In the genomic region with DNA sequence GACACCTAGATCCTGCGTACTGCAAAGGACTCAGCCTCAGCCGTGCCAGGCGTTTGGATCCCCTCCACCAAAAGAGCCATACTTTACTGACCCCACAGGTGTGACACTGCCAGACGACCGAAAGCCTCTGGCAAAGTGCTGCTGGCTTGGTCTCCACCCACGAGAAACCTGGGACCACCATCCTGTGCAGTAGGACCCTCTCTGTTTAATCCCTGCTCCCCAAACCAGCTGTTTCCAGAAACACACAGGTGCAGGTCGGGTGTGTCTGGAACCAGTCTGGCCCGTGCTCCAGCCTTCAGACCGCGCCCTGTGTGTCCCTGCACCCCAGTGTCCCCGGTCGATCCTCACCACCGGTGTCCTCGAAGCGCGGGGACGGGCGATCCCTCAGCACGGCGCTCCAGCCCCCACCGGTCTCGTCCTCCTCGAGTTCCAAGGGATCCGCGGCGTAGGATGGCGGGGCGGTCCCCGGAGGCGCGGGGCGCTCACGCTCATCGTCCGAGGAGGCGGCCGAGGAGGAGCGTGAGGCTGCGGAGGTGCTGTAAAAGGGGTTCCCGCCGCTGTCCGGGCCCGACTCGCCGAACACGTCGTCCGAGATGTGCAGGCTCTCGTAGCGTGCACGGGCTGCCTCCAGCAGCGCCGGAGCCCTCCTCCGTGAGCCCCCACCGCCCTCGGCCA, we compare ENCODE assay signal across 8 mouse cellular contexts. TPM values are rescaled to one million over a fixed set of nuclear protein-coding genes. Genes with fewer than 3 reads are reported as not detected.
DNase-seq lines count a peak whose midpoint lies in the region; ATAC-seq and TF ChIP-seq lines count a peak whose summit lies in the region.

No protein-coding gene starts in this region.

- no peak for DNase-seq in lung, postnatal 14 days
- peak; percentile 23 for DNase-seq in adrenal gland, postnatal 25 days
- no peak for DNase-seq in liver, postnatal 0 days
- no peak for DNase-seq in ovary, adult 18-20 months (ENCODE audit: low spot score)

- peaks cover 15% of the 10 kb centered on the region for H3K4me1 ChIP-seq in lung, embryonic 15.5 days
- peaks cover 12% of the 10 kb centered on the region for H3K4me1 ChIP-seq in erythroblast, embryonic 14.5 days (ENCODE audit: control insufficient read depth)
- peaks cover 4% of the 10 kb centered on the region for H3K4me1 ChIP-seq in intestine, embryonic 15.5 days (replicated peaks)
- peaks cover 7% of the 10 kb centered on the region; the same call in 1 of the 2 replicates for H3K4me1 ChIP-seq in liver, postnatal 0 days (ENCODE audit: insufficient read depth)
- H3K4me1 ChIP-seq in stomach, embryonic 16.5 days (ENCODE audit: control insufficient read depth, insufficient read depth, low read length) = peaks cover 4% of the 10 kb centered on the region; the same call in 1 of the 2 replicates

- H3K27ac ChIP-seq in lung, embryonic 15.5 days = no peak overlapping the region
- no peak overlapping the region for H3K27ac ChIP-seq in intestine, embryonic 15.5 days
- H3K27ac ChIP-seq in liver, postnatal 0 days (ENCODE audit: low read depth) = no peak overlapping the region
- no peak overlapping the region for H3K27ac ChIP-seq in stomach, embryonic 16.5 days (ENCODE audit: low read length)

- peaks cover 38% of the 10 kb centered on the region for H3K27me3 ChIP-seq in lung, embryonic 15.5 days
- H3K27me3 ChIP-seq in erythroblast, embryonic 14.5 days (ENCODE audit: control insufficient read depth) = peaks cover 48% of the 10 kb centered on the region
- H3K27me3 ChIP-seq in intestine, embryonic 15.5 days (replicated peaks) = peaks cover 14% of the 10 kb centered on the region; the same call in 1 of the 2 replicates
- peaks cover 32% of the 10 kb centered on the region for H3K27me3 ChIP-seq in liver, postnatal 0 days (ENCODE audit: insufficient read depth, low read length)
- H3K27me3 ChIP-seq in stomach, embryonic 16.5 days (ENCODE audit: control insufficient read depth, insufficient read depth, low read length) = 0 out of 2 replicates have a peak, but pooled peaks cover 7% of the 10 kb centered on the region

- H3K9ac ChIP-seq in lung, embryonic 15.5 days = peak overlapping the region; percentile 53
- H3K9ac ChIP-seq in intestine, embryonic 15.5 days = peak overlapping the region; percentile 59
- peak overlapping the region; percentile 18; the same call in 1 of the 2 replicates for H3K9ac ChIP-seq in liver, postnatal 0 days (replicated peaks)
- H3K9ac ChIP-seq in stomach, embryonic 16.5 days (ENCODE audit: low read length) = peak overlapping the region; percentile 79

- ATAC-seq in lung, embryonic 15.5 days (ENCODE audit: borderline replicate concordance, extremely low read depth, low FRiP score, low TSS enrichment) = peak; percentile 10; the same call in 1 of the 2 replicates
- peak; percentile 32 for ATAC-seq in intestine, embryonic 15.5 days
- peak; percentile 4 for ATAC-seq in liver, postnatal 0 days
- peak; percentile 12; the same call in 1 of the 2 replicates for ATAC-seq in stomach, embryonic 16.5 days (ENCODE audit: insufficient read depth, low FRiP score)

- no peak for TF ChIP-seq CTCF in liver, postnatal 0 days (IDR thresholded peaks at IDR 0.05; ENCODE audit: low read depth)

- H3K36me3 ChIP-seq in lung, embryonic 15.5 days = no peaks in the 10 kb centered on the region
- no peaks in the 10 kb centered on the region for H3K36me3 ChIP-seq in erythroblast, embryonic 14.5 days (ENCODE audit: control insufficient read depth)
- no peaks in the 10 kb centered on the region for H3K36me3 ChIP-seq in intestine, embryonic 15.5 days
- no peaks in the 10 kb centered on the region for H3K36me3 ChIP-seq in liver, postnatal 0 days (replicated peaks; ENCODE audit: insufficient read depth, low read length)
- H3K36me3 ChIP-seq in stomach, embryonic 16.5 days (ENCODE audit: control insufficient read depth, insufficient read depth, low read length) = no peaks in the 10 kb centered on the region

- H3K9me3 ChIP-seq in lung, embryonic 15.5 days = no peaks in the 10 kb centered on the region
- peaks cover 6% of the 10 kb centered on the region for H3K9me3 ChIP-seq in erythroblast, embryonic 14.5 days (ENCODE audit: control insufficient read depth, low read length)
- H3K9me3 ChIP-seq in intestine, embryonic 15.5 days = no peaks in the 10 kb centered on the region
- H3K9me3 ChIP-seq in liver, postnatal 0 days (ENCODE audit: low read length) = no peaks in the 10 kb centered on the region
- H3K9me3 ChIP-seq in stomach, embryonic 16.5 days (replicated peaks; ENCODE audit: control insufficient read depth, low read length) = no peaks in the 10 kb centered on the region

- H3K4me3 ChIP-seq in lung, embryonic 15.5 days = peak overlapping the region; percentile 69
- H3K4me3 ChIP-seq in erythroblast, embryonic 14.5 days (replicated peaks) = peak overlapping the region; percentile 46
- peak overlapping the region; percentile 72 for H3K4me3 ChIP-seq in intestine, embryonic 15.5 days (replicated peaks)
- peak overlapping the region; percentile 49 for H3K4me3 ChIP-seq in liver, postnatal 0 days (ENCODE audit: low read depth, low read length)
- H3K4me3 ChIP-seq in stomach, embryonic 16.5 days (replicated peaks; ENCODE audit: low read length) = peak overlapping the region; percentile 74

- H3K4me2 ChIP-seq in lung, embryonic 15.5 days = peak overlapping the region; percentile 100
- peak overlapping the region; percentile 99 for H3K4me2 ChIP-seq in intestine, embryonic 15.5 days (replicated peaks)
- H3K4me2 ChIP-seq in liver, postnatal 0 days (ENCODE audit: low read depth, low read length) = peak overlapping the region; percentile 77
- peak overlapping the region; percentile 97 for H3K4me2 ChIP-seq in stomach, embryonic 16.5 days (ENCODE audit: low read depth, low read length)

- no peak for TF ChIP-seq EP300 in liver, postnatal 0 days (IDR thresholded peaks at IDR 0.05; ENCODE audit: low read depth)

- under 1% methylated on average over 55 of the region's 56 CpGs for WGBS in lung, embryonic 15.5 days
- under 1% methylated on average over 44 of the region's 56 CpGs for WGBS in intestine, embryonic 15.5 days
- 2% methylated on average over 55 of the region's 56 CpGs for WGBS in liver, postnatal 0 days (ENCODE audit: insufficient replicate concordance)
- WGBS in stomach, embryonic 16.5 days = under 1% methylated on average over 56 of the region's 56 CpGs

RNA-seq across cellular contexts. Expression of a gene that starts 5.9 kb away (rescaled TPM):
- polyA plus RNA-seq in lung, embryonic 15.5 days (2015; fragmentation: Nextera tagmentation; extraction: Ambion mirVana) = 2.4 TPM in 2 replicates
- 4.7 and 7.6 TPM in 2 replicates for total RNA-seq in adrenal gland, postnatal 25 days (2021)
- not detected in 2 replicates for polyA plus RNA-seq in erythroblast, embryonic 14.5 days (2012)
- 2.5 and 2.7 TPM in 2 replicates for polyA plus RNA-seq in intestine, embryonic 15.5 days (2015; fragmentation: Nextera tagmentation; extraction: Ambion mirVana)
- polyA plus RNA-seq in liver, postnatal 0 days (2015; fragmentation: Nextera tagmentation; extraction: Ambion mirVana) = 0.13 and 0.18 TPM in 2 replicates
- 1.9 TPM in 2 replicates for polyA plus RNA-seq in stomach, embryonic 16.5 days (2015; fragmentation: Nextera tagmentation; extraction: Ambion mirVana)

Comparison
In these comparisons a context has a peak if more than half of its experiments do, and no peak if none do; other contexts are left out.
1. H3K9ac ChIP-seq: peak in every context shown above with its lines; median percentile 79 in stomach, embryonic 16.5 days; 59 in intestine, embryonic 15.5 days; 53 in lung, embryonic 15.5 days; 18 in liver, postnatal 0 days.